Mouse (Mus musculus): ENCODE results near the gene Cux2. TPM values are rescaled to one million over a fixed set of nuclear protein-coding genes. Genes with fewer than 3 reads are reported as not detected.

Gene Cux2
- total RNA-seq, 2 experiments from 2014 or later: 12.2 to 13.6 TPM

GRCm38 (mm10) chr5:122016744-122017143 lies 33.2 kb downstream of the Cux2 start:
- DNase-seq: no peak

- DNase-seq: no peak
Observed at GRCm38 (mm10) chr5:122015149-122015548, 34.8 kb downstream of the Cux2 start.

GRCm38 (mm10) chr5:122014671-122015070 lies 35.2 kb downstream of the Cux2 start:
- no peak for DNase-seq

GRCm38 (mm10) chr5:122011289-122011688 lies 38.6 kb downstream of the Cux2 start:
- DNase-seq: no peak

- DNase-seq: no peak
Observed at GRCm38 (mm10) chr5:122007946-122008441, 41.9 kb downstream of the Cux2 start.

- DNase-seq: no peak
Observed at GRCm38 (mm10) chr5:122003460-122003859, 46.4 kb downstream of the Cux2 start.

- DNase-seq: no peak
Observed at GRCm38 (mm10) chr5:122002148-122002547, 47.8 kb downstream of the Cux2 start.

- DNase-seq: no peak
Observed at GRCm38 (mm10) chr5:122001311-122001710, 48.6 kb downstream of the Cux2 start.

GRCm38 (mm10) chr5:122000381-122000780 lies 49.5 kb downstream of the Cux2 start:
- peak; percentile 31 for DNase-seq

GRCm38 (mm10) chr5:121998981-121999795 lies 50.7 kb downstream of the Cux2 start:
- peak; percentile 81 for DNase-seq

- DNase-seq: no peak
Observed at GRCm38 (mm10) chr5:121998281-121998680, 51.6 kb downstream of the Cux2 start.

- no peak for DNase-seq
Observed at GRCm38 (mm10) chr5:121996701-121997100, 53.2 kb downstream of the Cux2 start.

GRCm38 (mm10) chr5:121994808-121995207 lies 55.1 kb downstream of the Cux2 start:
- DNase-seq: no peak

- DNase-seq: no peak
Observed at GRCm38 (mm10) chr5:121991914-121992313, 58.0 kb downstream of the Cux2 start.

GRCm38 (mm10) chr5:121985855-121986254 lies 64.0 kb downstream of the Cux2 start:
- no peak for DNase-seq

GRCm38 (mm10) chr5:121981650-121982131 lies 68.2 kb downstream of the Cux2 start:
- no peak for DNase-seq

- DNase-seq: no peak
Observed at GRCm38 (mm10) chr5:121976331-121976730, 73.6 kb downstream of the Cux2 start.

- DNase-seq: no peak
Observed at GRCm38 (mm10) chr5:121973541-121973940, 76.4 kb downstream of the Cux2 start.

GRCm38 (mm10) chr5:121972680-121973192 lies 77.2 kb downstream of the Cux2 start:
- DNase-seq: no peak

- no peak for DNase-seq
Observed at GRCm38 (mm10) chr5:121968999-121969398, 80.9 kb downstream of the Cux2 start.

GRCm38 (mm10) chr5:121968416-121968815 lies 81.5 kb downstream of the Cux2 start:
- no peak for DNase-seq

GRCm38 (mm10) chr5:121967520-121967919 lies 82.4 kb downstream of the Cux2 start:
- DNase-seq: no peak

- no peak for DNase-seq
Observed at GRCm38 (mm10) chr5:121966940-121967339, 83.0 kb downstream of the Cux2 start.

GRCm38 (mm10) chr5:121962974-121963373 lies 86.9 kb downstream of the Cux2 start:
- no peak for DNase-seq

All from heart, postnatal 4 days (tissue).